16 mouse cellular contexts compared by ENCODE assay signal in the genomic region with DNA sequence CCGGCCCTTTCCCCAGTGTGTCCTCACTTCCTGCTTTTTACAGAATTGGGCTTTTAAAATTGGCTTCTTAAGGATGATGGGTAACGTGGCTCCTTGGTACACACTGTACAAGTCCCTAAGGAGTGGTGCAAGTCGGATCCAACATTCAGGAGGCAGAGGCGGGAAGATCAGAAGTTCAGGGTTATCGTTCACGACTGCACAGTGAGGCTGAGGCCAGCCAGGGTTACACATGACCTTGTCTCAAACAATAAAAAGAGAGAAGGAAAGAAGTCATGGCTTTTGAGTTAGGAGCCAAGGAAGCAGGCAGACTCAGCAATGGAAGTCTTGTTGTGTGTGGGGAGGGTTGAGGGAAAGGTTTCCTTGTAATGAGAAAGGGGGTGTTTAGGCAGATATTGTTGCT. TPM values are rescaled to one million over a fixed set of nuclear protein-coding genes. Genes with fewer than 3 reads are reported as not detected.
"Had no signal": no experiment of that assay in that cellular context is flagged by ENCODE, and none has a peak within 500 bp of the region (broad histone marks: within the 10 kb centered on the region; RNA-seq: fewer than 3 reads in every experiment).

No protein-coding gene starts in this region.

- H3K9ac ChIP-seq: intestine, embryonic 15.5 days; liver, embryonic 15.5 days; midbrain, embryonic 15.5 days; neural tube, embryonic 12.5 days had no signal

- H3K4me2 ChIP-seq: liver, embryonic 11.5 days; liver, embryonic 15.5 days; midbrain, embryonic 15.5 days; neural tube, embryonic 12.5 days had no signal

- H3K27me3 ChIP-seq: intestine, embryonic 15.5 days; liver, embryonic 15.5 days; midbrain, embryonic 15.5 days; neural tube, embryonic 12.5 days had no signal

- H3K27ac ChIP-seq: intestine, embryonic 15.5 days; left cerebral cortex, adult 2 months; limb, embryonic 10.5 days; liver, embryonic 15.5 days; midbrain, embryonic 15.5 days; neural tube, embryonic 12.5 days had no signal

- DNase-seq: lung, adult 2 months; lung, postnatal 36 days; thymus, postnatal 4 days had no signal

- H3K4me1 ChIP-seq: neural tube, embryonic 12.5 days had no signal

- H3K9me3 ChIP-seq: intestine, embryonic 15.5 days; limb, embryonic 10.5 days; liver, embryonic 15.5 days; midbrain, embryonic 15.5 days; neural tube, embryonic 12.5 days had no signal

- H3K4me3 ChIP-seq: intestine, embryonic 15.5 days; left cerebral cortex, adult 2 months; limb, embryonic 10.5 days; liver, embryonic 15.5 days; midbrain, embryonic 15.5 days; neural tube, embryonic 12.5 days had no signal

- ATAC-seq: intestine, embryonic 15.5 days; lung, postnatal 0 days; midbrain, embryonic 15.5 days had no signal

- H3K36me3 ChIP-seq: intestine, embryonic 15.5 days; limb, embryonic 10.5 days; liver, embryonic 15.5 days; midbrain, embryonic 15.5 days; neural tube, embryonic 12.5 days had no signal

RNA-seq across cellular contexts. Expression of gene Fxyd4, which starts 18.7 kb away (rescaled TPM):
- total RNA-seq: layer of hippocampus, postnatal 25 days; left cerebral cortex, adult 2 months; left cerebral cortex, postnatal 14 days; megakaryocyte progenitor cell, adult 5-6 weeks; monocyte, adult 5-6 weeks; neutrophil, adult 5-6 weeks had no signal

RNA-seq across cellular contexts. Expression of gene Rasgef1a, which starts 55.1 kb away (rescaled TPM):
- polyA plus RNA-seq: limb, embryonic 10.5 days had no signal
